Mouse (Mus musculus): Measurements from ENCODE around the gene Prph2. TPM values are rescaled to one million over a fixed set of nuclear protein-coding genes. Genes with fewer than 3 reads are reported as not detected.
A peak's percentile ranks its signal among the peaks of the same experiment; 100 is the strongest.

The Prph2 gene
- polyA plus RNA-seq (2015; fragmentation: Nextera tagmentation; extraction: Ambion mirVana): not detected in 2 replicates

DNA sequence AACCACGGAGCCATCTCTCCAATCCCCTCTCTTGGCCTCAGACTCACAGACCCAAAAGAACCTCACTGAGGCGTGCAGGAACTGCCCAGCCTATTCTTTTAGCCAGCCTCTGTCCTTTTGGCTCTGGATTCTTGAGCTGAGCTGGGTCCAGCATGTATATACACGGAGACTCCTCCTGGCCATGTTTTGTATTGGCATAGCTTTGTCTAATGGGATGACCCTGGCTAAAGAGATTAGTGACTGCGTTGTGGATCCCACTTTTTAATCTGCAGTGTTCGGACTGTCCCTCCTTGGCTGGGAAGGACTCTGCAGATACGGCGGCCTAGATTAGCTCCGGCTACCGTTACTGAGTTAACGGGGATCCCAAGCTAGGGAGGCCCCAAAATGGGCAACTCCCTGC, at the start of gene Prph2:
Gene Prph2 (plus strand): TSS at position 274 of the 400 bp plus-strand sequence.
- no peaks in the 10 kb centered on the region for H3K9me3 ChIP-seq (replicated peaks; ENCODE audit: control insufficient read depth, low read length)
- H3K4me3 ChIP-seq (ENCODE audit: low read depth, low read length): no peak within 1 kb of the TSS
- no peak within 1 kb of the TSS for H3K27ac ChIP-seq (ENCODE audit: low read length)
- no peak within 1 kb of the TSS for H3K4me2 ChIP-seq (ENCODE audit: low read depth, low read length)
- no peaks in the 10 kb centered on the region for H3K36me3 ChIP-seq (ENCODE audit: control insufficient read depth, insufficient read depth)
- WGBS (ENCODE audit: insufficient replicate concordance): 75% methylated on average over 10 of the region's 10 CpGs
- H3K4me1 ChIP-seq (ENCODE audit: control insufficient read depth, low read depth, low read length): no peaks in the 10 kb centered on the region
- ATAC-seq (ENCODE audit: low read depth): no peak
- no peak within 1 kb of the TSS for H3K9ac ChIP-seq (ENCODE audit: low read depth, low read length)
- H3K27me3 ChIP-seq (ENCODE audit: control insufficient read depth, insufficient read depth, low read depth, low read length): no peaks in the 10 kb centered on the region

GRCm38 (mm10) chr17:46864566-46865195, 45.6 kb upstream of the Prph2 start:
- Histone ChIP-seq H3K4me1 (ENCODE audit: control insufficient read depth, low read depth, low read length) (peaks cover 5% of the 10 kb centered on the region), H3K4me3 (ENCODE audit: low read depth, low read length) (no peak overlapping the region), H3K9me3 (replicated peaks; ENCODE audit: control insufficient read depth, low read length) (no peaks in the 10 kb centered on the region), H3K4me2 (ENCODE audit: low read depth, low read length) (no peak overlapping the region), H3K36me3 (ENCODE audit: control insufficient read depth, insufficient read depth) (no peaks in the 10 kb centered on the region), H3K27ac (ENCODE audit: low read length) (no peak overlapping the region), H3K9ac (ENCODE audit: low read depth, low read length) (no peak overlapping the region), H3K27me3 (ENCODE audit: control insufficient read depth, insufficient read depth, low read depth, low read length) (no peaks in the 10 kb centered on the region)
- ATAC-seq (ENCODE audit: low read depth): peak; percentile 60; the same call in 1 of the 2 replicates
- 40% methylated on average over 7 of the region's 7 CpGs for WGBS (ENCODE audit: insufficient replicate concordance)

- Histone ChIP-seq H3K9me3 (replicated peaks; ENCODE audit: control insufficient read depth, low read length) (no peaks in the 10 kb centered on the region), H3K36me3 (ENCODE audit: control insufficient read depth, insufficient read depth) (no peaks in the 10 kb centered on the region), H3K4me3 (ENCODE audit: low read depth, low read length) (no peak overlapping the region), H3K4me1 (ENCODE audit: control insufficient read depth, low read depth, low read length) (peaks cover 5% of the 10 kb centered on the region), H3K27ac (ENCODE audit: low read length) (no peak overlapping the region), H3K27me3 (ENCODE audit: control insufficient read depth, insufficient read depth, low read depth, low read length) (no peaks in the 10 kb centered on the region), H3K9ac (ENCODE audit: low read depth, low read length) (no peak overlapping the region), H3K4me2 (ENCODE audit: low read depth, low read length) (no peak overlapping the region)
- ATAC-seq (ENCODE audit: low read depth): no peak
- WGBS (ENCODE audit: insufficient replicate concordance): 71% methylated on average over 12 of the region's 12 CpGs
These were observed 43.4 kb upstream of the Prph2 start for GRCm38 (mm10) chr17:46866836-46867235.

DNA sequence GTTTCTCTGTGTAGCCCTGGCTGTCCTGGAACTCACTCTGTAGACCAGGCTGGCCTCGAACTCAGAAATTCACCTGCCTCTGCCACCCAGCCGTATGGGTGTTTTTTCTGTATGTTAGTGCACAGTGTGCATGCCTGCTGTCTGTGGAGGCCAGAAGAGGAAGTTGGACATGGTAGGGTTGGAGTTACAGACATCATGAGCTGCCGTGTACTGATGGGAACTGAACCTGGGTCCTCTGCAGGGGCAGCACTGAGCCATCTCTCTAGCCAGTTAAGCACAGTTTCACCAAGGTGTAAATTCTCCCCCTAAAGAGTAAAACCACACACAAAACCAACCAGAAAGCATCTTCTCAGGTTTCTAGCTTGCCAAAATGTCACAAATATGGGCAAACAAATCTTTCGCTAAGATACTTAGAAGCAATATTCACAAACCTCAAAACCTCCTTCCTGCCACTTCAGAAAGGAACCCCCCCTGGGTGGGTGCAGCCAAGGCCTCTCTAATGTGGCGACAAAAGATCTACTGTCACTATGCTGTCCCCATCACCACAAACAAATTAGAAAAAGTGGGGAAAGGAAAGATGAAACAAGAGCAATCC, 40.0 kb upstream of the Prph2 start:
- no peaks in the 10 kb centered on the region for H3K9me3 ChIP-seq (replicated peaks; ENCODE audit: control insufficient read depth, low read length)
- H3K27ac ChIP-seq (ENCODE audit: low read length): no peak overlapping the region
- H3K4me3 ChIP-seq (ENCODE audit: low read depth, low read length): no peak overlapping the region
- no peaks in the 10 kb centered on the region for H3K36me3 ChIP-seq (ENCODE audit: control insufficient read depth, insufficient read depth)
- peaks cover 3% of the 10 kb centered on the region; the same call in 1 of the 2 replicates for H3K4me1 ChIP-seq (ENCODE audit: control insufficient read depth, low read depth, low read length)
- H3K4me2 ChIP-seq (ENCODE audit: low read depth, low read length): no peak overlapping the region
- no peaks in the 10 kb centered on the region for H3K27me3 ChIP-seq (ENCODE audit: control insufficient read depth, insufficient read depth, low read depth, low read length)
- 59% methylated on average over 5 of the region's 5 CpGs for WGBS (ENCODE audit: insufficient replicate concordance)
- no peak overlapping the region for H3K9ac ChIP-seq (ENCODE audit: low read depth, low read length)
- ATAC-seq (ENCODE audit: low read depth): no peak

GRCm38 (mm10) chr17:46870913-46871312, 39.3 kb upstream of the Prph2 start:
- no peaks in the 10 kb centered on the region for H3K36me3 ChIP-seq (ENCODE audit: control insufficient read depth, insufficient read depth)
- H3K9ac ChIP-seq (ENCODE audit: low read depth, low read length): no peak overlapping the region
- H3K27ac ChIP-seq (ENCODE audit: low read length): no peak overlapping the region
- peaks cover 3% of the 10 kb centered on the region; the same call in 1 of the 2 replicates for H3K4me1 ChIP-seq (ENCODE audit: control insufficient read depth, low read depth, low read length)
- ATAC-seq (ENCODE audit: low read depth): no peak
- H3K9me3 ChIP-seq (replicated peaks; ENCODE audit: control insufficient read depth, low read length): no peaks in the 10 kb centered on the region
- 6% methylated on average over 1 of the region's 1 CpGs for WGBS (ENCODE audit: insufficient replicate concordance)
- no peak overlapping the region for H3K4me3 ChIP-seq (ENCODE audit: low read depth, low read length)
- no peak overlapping the region for H3K4me2 ChIP-seq (ENCODE audit: low read depth, low read length)
- no peaks in the 10 kb centered on the region for H3K27me3 ChIP-seq (ENCODE audit: control insufficient read depth, insufficient read depth, low read depth, low read length)

GRCm38 (mm10) chr17:46872806-46873205, 37.5 kb upstream of the Prph2 start:
- Histone ChIP-seq H3K27me3 (ENCODE audit: control insufficient read depth, insufficient read depth, low read depth, low read length) (no peaks in the 10 kb centered on the region), H3K27ac (ENCODE audit: low read length) (peak overlapping the region; percentile 63), H3K9me3 (replicated peaks; ENCODE audit: control insufficient read depth, low read length) (no peaks in the 10 kb centered on the region), H3K4me3 (ENCODE audit: low read depth, low read length) (no peak overlapping the region), H3K36me3 (ENCODE audit: control insufficient read depth, insufficient read depth) (no peaks in the 10 kb centered on the region), H3K4me1 (ENCODE audit: control insufficient read depth, low read depth, low read length) (peaks cover 3% of the 10 kb centered on the region; the same call in 1 of the 2 replicates), H3K9ac (ENCODE audit: low read depth, low read length) (no peak overlapping the region), H3K4me2 (ENCODE audit: low read depth, low read length) (peak overlapping the region; percentile 29; the same call in 1 of the 2 replicates)
- peak; percentile 68 for ATAC-seq (ENCODE audit: low read depth)
- WGBS (ENCODE audit: insufficient replicate concordance): 62% methylated on average over 7 of the region's 7 CpGs

DNA sequence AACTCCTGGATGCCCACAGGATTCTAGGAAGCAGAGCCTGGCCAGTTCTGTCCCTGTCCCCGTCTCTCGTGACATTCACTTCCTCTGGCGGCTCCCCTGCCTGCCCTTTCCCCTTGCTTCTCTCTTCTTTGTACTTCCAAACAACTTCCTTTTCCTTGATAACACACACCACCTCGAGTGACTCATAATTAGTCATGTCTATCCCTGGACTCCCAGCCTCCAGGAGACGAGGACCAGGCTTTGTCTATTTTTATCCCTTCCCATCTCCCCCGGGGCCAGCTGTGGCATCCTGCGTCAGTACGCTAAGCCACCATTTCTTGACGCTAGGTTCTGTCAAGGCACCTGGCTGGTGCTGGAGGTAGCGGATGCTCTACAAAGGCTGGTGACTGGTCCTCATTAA, 36.1 kb upstream of the Prph2 start:
- H3K4me2 ChIP-seq (ENCODE audit: low read depth, low read length): no peak overlapping the region
- H3K4me3 ChIP-seq (ENCODE audit: low read depth, low read length): no peak overlapping the region
- H3K9me3 ChIP-seq (replicated peaks; ENCODE audit: control insufficient read depth, low read length): no peaks in the 10 kb centered on the region
- no peaks in the 10 kb centered on the region for H3K36me3 ChIP-seq (ENCODE audit: control insufficient read depth, insufficient read depth)
- H3K27me3 ChIP-seq (ENCODE audit: control insufficient read depth, insufficient read depth, low read depth, low read length): no peaks in the 10 kb centered on the region
- peaks cover 3% of the 10 kb centered on the region; the same call in 1 of the 2 replicates for H3K4me1 ChIP-seq (ENCODE audit: control insufficient read depth, low read depth, low read length)
- H3K9ac ChIP-seq (ENCODE audit: low read depth, low read length): no peak overlapping the region
- H3K27ac ChIP-seq (ENCODE audit: low read length): no peak overlapping the region
- ATAC-seq (ENCODE audit: low read depth): no peak
- WGBS (ENCODE audit: insufficient replicate concordance): 35% methylated on average over 10 of the region's 10 CpGs

DNA sequence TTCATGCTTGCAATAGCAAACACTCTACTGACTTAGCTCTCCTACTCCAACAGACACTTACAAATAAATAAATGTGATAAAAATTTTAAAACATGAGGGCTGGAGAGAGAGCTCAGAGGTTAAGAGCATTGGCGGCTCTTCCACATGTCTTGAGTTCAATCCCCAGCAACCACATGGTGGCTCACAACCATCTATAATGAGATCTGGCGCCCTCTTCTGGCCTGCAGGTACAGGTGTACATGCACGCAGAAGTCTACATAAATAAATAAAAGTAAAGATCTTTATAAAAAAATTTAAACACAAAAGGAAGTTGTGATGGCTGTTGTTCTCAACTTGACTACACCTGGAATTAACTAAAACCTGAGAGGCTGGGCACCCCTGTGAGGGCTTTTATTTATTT, 34.6 kb upstream of the Prph2 start:
- no peak for ATAC-seq (ENCODE audit: low read depth)
- Histone ChIP-seq H3K36me3 (ENCODE audit: control insufficient read depth, insufficient read depth) (no peaks in the 10 kb centered on the region), H3K27me3 (ENCODE audit: control insufficient read depth, insufficient read depth, low read depth, low read length) (no peaks in the 10 kb centered on the region), H3K4me3 (ENCODE audit: low read depth, low read length) (no peak overlapping the region), H3K27ac (ENCODE audit: low read length) (no peak overlapping the region), H3K4me2 (ENCODE audit: low read depth, low read length) (no peak overlapping the region), H3K4me1 (ENCODE audit: control insufficient read depth, low read depth, low read length) (peaks cover 3% of the 10 kb centered on the region), H3K9me3 (replicated peaks; ENCODE audit: control insufficient read depth, low read length) (no peaks in the 10 kb centered on the region), H3K9ac (ENCODE audit: low read depth, low read length) (no peak overlapping the region)
- 66% methylated on average over 3 of the region's 3 CpGs for WGBS (ENCODE audit: insufficient replicate concordance)

- peak; percentile 78 for ATAC-seq (ENCODE audit: low read depth)
- WGBS (ENCODE audit: insufficient replicate concordance): 66% methylated on average over 8 of the region's 8 CpGs
- H3K4me3 ChIP-seq (ENCODE audit: low read depth, low read length): no peak overlapping the region
- no peaks in the 10 kb centered on the region for H3K27me3 ChIP-seq (ENCODE audit: control insufficient read depth, insufficient read depth, low read depth, low read length)
- H3K36me3 ChIP-seq (ENCODE audit: control insufficient read depth, insufficient read depth): no peaks in the 10 kb centered on the region
- H3K9me3 ChIP-seq (replicated peaks; ENCODE audit: control insufficient read depth, low read length): no peaks in the 10 kb centered on the region
- no peak overlapping the region for H3K4me2 ChIP-seq (ENCODE audit: low read depth, low read length)
- H3K9ac ChIP-seq (ENCODE audit: low read depth, low read length): no peak overlapping the region
- peaks cover 3% of the 10 kb centered on the region for H3K4me1 ChIP-seq (ENCODE audit: control insufficient read depth, low read depth, low read length)
- H3K27ac ChIP-seq (ENCODE audit: low read length): peak overlapping the region; percentile 42; the same call in 1 of the 2 replicates
These were observed 33.8 kb upstream of the Prph2 start for GRCm38 (mm10) chr17:46876371-46876950.

Data from liver, embryonic 16.5 days (tissue).